Mouse (Mus musculus) liver, adult 2 months (tissue): ENCODE measurements around the gene Crocc2. TPM values are rescaled to one million over a fixed set of nuclear protein-coding genes. Genes with fewer than 3 reads are reported as not detected.

Source experiments
- DNase-seq: peaks from one replicate; pipeline ENCODE4 v3.0.0-alpha.2; 2011; ENCODE audit warnings: low read depth, low spot score; ENCODE audit errors: extremely low read depth
- H3K27ac ChIP-seq: fragments of 200-500 bp; replicated peaks from 2 replicates; pipeline ENCODE4 v1.5.1; 2012; ENCODE audit warnings: low read depth, mild to moderate bottlenecking, control low read depth, inconsistent platforms, low read length; ENCODE audit not compliant: insufficient read depth
- H3K27me3 ChIP-seq: fragments of 200-500 bp; 2 replicates; pipeline ENCODE4 v1.6.1; 2012; ENCODE audit warnings: mild to moderate bottlenecking, moderate library complexity, low read length, inconsistent platforms; ENCODE audit not compliant: control insufficient read depth, insufficient read depth
- H3K36me3 ChIP-seq: fragments of 200-500 bp; 2 replicates; pipeline ENCODE4 v1.6.1; 2012; ENCODE audit warnings: low read length, inconsistent platforms; ENCODE audit not compliant: control insufficient read depth, insufficient read depth
- H3K4me1 ChIP-seq: fragments of 200-500 bp; 2 replicates; pipeline ENCODE4 v1.6.1; 2011; ENCODE audit warnings: low read length; ENCODE audit not compliant: control insufficient read depth, insufficient read depth
- H3K4me3 ChIP-seq: fragments of 200-500 bp; 2 replicates; pipeline ENCODE4 v1.5.1; 2011; ENCODE audit warnings: low read depth, mild to moderate bottlenecking, control low read depth, low read length, moderate library complexity; ENCODE audit not compliant: insufficient read depth
- H3K79me2 ChIP-seq: fragments of 200-500 bp; 2 replicates; pipeline ENCODE4 v1.6.1; 2012; ENCODE audit warnings: inconsistent platforms, mild to moderate bottlenecking, low read length, moderate library complexity; ENCODE audit not compliant: control insufficient read depth, insufficient read depth
- H3K9ac ChIP-seq: fragments of 200-500 bp; 2 replicates; pipeline ENCODE4 v1.6.1; 2012; ENCODE audit warnings: low read depth, mild to moderate bottlenecking, control low read depth, inconsistent platforms, low read length
- CTCF ChIP-seq: fragments of 200-500 bp; IDR thresholded peaks from 2 replicates; pipeline ENCODE4 v1.5.1; 2011; ENCODE audit warnings: low read depth, low read length, control low read depth
- POLR2A ChIP-seq: fragments of 200-500 bp; IDR thresholded peaks from 2 replicates; pipeline ENCODE4 v1.6.1; 2011; ENCODE audit warnings: low read length, control low read depth; ENCODE audit not compliant: insufficient read depth; ENCODE audit errors: extremely low read depth
- WGBS: fragments of 180-500 bp; shearing (Covaris S2); methylation state at CpG from one replicate; pipeline ENCODE4 v1.1.7; 2018; 5-methylcytosine and 5-hydroxymethylcytosine counted together
- polyA plus RNA-seq: library from polyadenylated mRNA; depleted of rRNA; stranded (reverse); fragments of >200 nt; gene quantifications from 2 replicates; pipeline ENCODE4 v1.2.3, GENCODE M21; 2012
- total RNA-seq: library from RNA; depleted of rRNA; stranded (reverse); fragments of >200 nt; gene quantifications from 2 replicates; pipeline ENCODE4 v1.2.3, GENCODE M21; 2014

Crocc2 gene
- total and polyA plus RNA-seq, 2 experiments: not detected

GRCm38 (mm10) chr1:93235576-93236544 lies 67.3 kb downstream of the Crocc2 start, which contains the start of gene Sned1:
Gene Sned1 (plus strand): TSS chr1:93235841.
- Histone ChIP-seq H3K9ac (peak within 1 kb of the TSS; percentile 81), H3K27ac (peak within 1 kb of the TSS; percentile 70), H3K27me3 (no peaks in the 10 kb centered on the region)

GRCm38 (mm10) chr1:93236545-93236924 lies 68.0 kb downstream of the Crocc2 start:
- DNase-seq: no peak
- H3K79me2 ChIP-seq: peaks cover 10% of the 10 kb centered on the region; the same call in 1 of the 2 replicates
- peak overlapping the region; percentile 60 for H3K4me3 ChIP-seq
- no peak overlapping the region for H3K27ac ChIP-seq
- H3K27me3 ChIP-seq: no peaks in the 10 kb centered on the region
- H3K4me1 ChIP-seq: peaks cover 6% of the 10 kb centered on the region
- TF ChIP-seq CTCF (peak; percentile 31), POLR2A (no peak)
- H3K9ac ChIP-seq: peak overlapping the region; percentile 60
- no peaks in the 10 kb centered on the region for H3K36me3 ChIP-seq
- 64% methylated on average over 3 of the region's 3 CpGs for WGBS

More at GRCm38 (mm10) chr1:93235576-93236544, 67.3 kb downstream of the Crocc2 start, which contains the start of gene Sned1:
- H3K4me3 ChIP-seq: peak within 1 kb of the TSS; percentile 60
- H3K79me2 ChIP-seq: peaks cover 10% of the 10 kb centered on the region; the same call in 1 of the 2 replicates
- peak; percentile 91 for DNase-seq
- under 1% methylated on average over 99 of the region's 100 CpGs for WGBS
- peaks cover 6% of the 10 kb centered on the region for H3K4me1 ChIP-seq
- TF ChIP-seq POLR2A (peak; percentile 96), CTCF (no peak)
- no peaks in the 10 kb centered on the region for H3K36me3 ChIP-seq

GRCm38 (mm10) chr1:93237676-93238075 lies 69.2 kb downstream of the Crocc2 start:
- Histone ChIP-seq H3K27me3 (no peaks in the 10 kb centered on the region), H3K4me1 (peaks cover 6% of the 10 kb centered on the region), H3K4me3 (no peak overlapping the region), H3K79me2 (peaks cover 10% of the 10 kb centered on the region; the same call in 1 of the 2 replicates), H3K27ac (no peak overlapping the region), H3K9ac (no peak overlapping the region), H3K36me3 (no peaks in the 10 kb centered on the region)
- WGBS: 98% methylated on average over 10 of the region's 10 CpGs
- no peak for TF ChIP-seq POLR2A
- DNase-seq: no peak

- peaks cover 6% of the 10 kb centered on the region for H3K4me1 ChIP-seq
- no peaks in the 10 kb centered on the region for H3K27me3 ChIP-seq
- 79% methylated on average over 4 of the region's 4 CpGs for WGBS
- H3K4me3 ChIP-seq: no peak overlapping the region
- TF ChIP-seq POLR2A (no peak), CTCF (0 out of 2 replicates have a peak, but pooled peaks have one; percentile 13)
- H3K36me3 ChIP-seq: no peaks in the 10 kb centered on the region
- no peak overlapping the region for H3K9ac ChIP-seq
- H3K79me2 ChIP-seq: peaks cover 11% of the 10 kb centered on the region; the same call in 1 of the 2 replicates
- DNase-seq: no peak
- no peak overlapping the region for H3K27ac ChIP-seq
These were observed 69.7 kb downstream of the Crocc2 start for GRCm38 (mm10) chr1:93238201-93238600.

- TF ChIP-seq CTCF: no peak
- TF ChIP-seq POLR2A: no peak
- Histone ChIP-seq H3K4me1 (no peaks in the 10 kb centered on the region), H3K27me3 (no peaks in the 10 kb centered on the region), H3K36me3 (no peaks in the 10 kb centered on the region), H3K27ac (no peak overlapping the region), H3K4me3 (no peak overlapping the region), H3K9ac (no peak overlapping the region), H3K79me2 (peaks cover 13% of the 10 kb centered on the region; the same call in 1 of the 2 replicates)
- peak; percentile 18 for DNase-seq
- 62% methylated on average over 2 of the region's 2 CpGs for WGBS
These were observed 77.4 kb downstream of the Crocc2 start for GRCm38 (mm10) chr1:93245936-93246335.

GRCm38 (mm10) chr1:93252586-93252985 lies 84.1 kb downstream of the Crocc2 start:
- H3K79me2 ChIP-seq: peaks cover 6% of the 10 kb centered on the region; the same call in 1 of the 2 replicates
- no peak overlapping the region for H3K9ac ChIP-seq
- H3K36me3 ChIP-seq: no peaks in the 10 kb centered on the region
- H3K27me3 ChIP-seq: no peaks in the 10 kb centered on the region
- H3K27ac ChIP-seq: no peak overlapping the region
- TF ChIP-seq POLR2A: no peak
- TF ChIP-seq CTCF: no peak
- H3K4me3 ChIP-seq: no peak overlapping the region
- DNase-seq: no peak
- H3K4me1 ChIP-seq: no peaks in the 10 kb centered on the region
- WGBS: 76% methylated on average over 2 of the region's 2 CpGs
